Mouse (Mus musculus) myocyte (in vitro differentiated cells): ENCODE results near the gene Nox1.
"Not testable (repeated sequence)": the region's sequence is repeated elsewhere in the genome, so short reads cannot be mapped to it uniquely, and the experiment has no call there.

ENCODE experiments used
- E2F4 ChIP-seq: IDR thresholded peaks from one replicate; pipeline ENCODE4 v1.6.1; 2011; ENCODE audit warnings: mild to moderate bottlenecking, control low read depth, moderate library complexity; ENCODE audit not compliant: insufficient read depth
- MAX ChIP-seq: IDR thresholded peaks from one replicate; pipeline ENCODE4 v1.6.1; 2011; ENCODE audit warnings: low read depth, mild to moderate bottlenecking, control low read depth
- MYOG ChIP-seq, 3 experiments: IDR thresholded peaks; one replicate each; pipeline ENCODE4 v1.6.1; 2011; ENCODE audit warnings: control low read depth in 2 of 3, low read depth in 2 of 3, mild to moderate bottlenecking in 2 of 3; ENCODE audit not compliant: insufficient read length in 2 of 3, control insufficient read depth in 1 of 3, insufficient read depth in 1 of 3
- POLR2A ChIP-seq: IDR thresholded peaks from one replicate; pipeline ENCODE4 v1.6.1; 2011; ENCODE audit warnings: low read depth, mild to moderate bottlenecking, control low read depth, moderate library complexity; ENCODE audit not compliant: insufficient read length
- POLR2AphosphoS2 ChIP-seq: IDR thresholded peaks from one replicate; pipeline ENCODE4 v1.6.1; 2011; ENCODE audit warnings: low read depth, control low read depth; ENCODE audit not compliant: insufficient read length
- REST ChIP-seq: IDR thresholded peaks from one replicate; pipeline ENCODE4 v1.6.1; 2011; ENCODE audit warnings: mild to moderate bottlenecking, control low read depth, moderate library complexity; ENCODE audit not compliant: insufficient read depth, insufficient read length
- SRF ChIP-seq: IDR thresholded peaks from one replicate; pipeline ENCODE4 v1.6.1; 2011; ENCODE audit warnings: low read depth; ENCODE audit not compliant: control insufficient read depth, insufficient read length
- TCF12 ChIP-seq: IDR thresholded peaks from one replicate; pipeline ENCODE4 v1.6.1; 2011; ENCODE audit warnings: mild to moderate bottlenecking, control low read depth; ENCODE audit not compliant: poor library complexity, insufficient read depth, severe bottlenecking
- USF1 ChIP-seq: IDR thresholded peaks from one replicate; pipeline ENCODE4 v1.6.1; 2011; ENCODE audit warnings: low read depth, mild to moderate bottlenecking, control low read depth, moderate library complexity

DNA sequence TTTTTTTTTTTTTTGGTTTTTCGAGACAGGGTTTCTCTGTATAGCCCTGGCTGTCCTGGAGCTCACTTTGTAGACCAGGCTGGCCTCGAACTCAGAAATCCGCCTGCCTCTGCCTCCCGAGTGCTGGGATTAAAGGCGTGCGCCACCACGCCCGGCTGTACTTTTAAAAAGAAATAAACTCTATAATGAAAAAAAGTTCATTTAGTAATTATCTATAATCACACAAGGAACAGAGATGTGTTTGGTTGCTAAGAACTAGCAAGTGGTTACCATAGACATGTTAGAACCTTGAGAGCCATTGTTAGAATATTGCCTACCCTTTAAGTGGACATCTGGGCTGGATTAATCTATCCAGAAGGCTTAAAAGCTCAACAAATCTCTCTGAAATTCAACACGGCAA is 34.6 kb downstream of the Nox1 start, which contains the start of gene Arl13a:
- TF ChIP-seq MAX; POLR2A; TCF12; MYOG (IDR thresholded peaks at IDR 0.05; ENCODE audit: control insufficient read depth in 1 of 3, insufficient read depth in 1 of 3, insufficient read length in 2 of 3, low read depth in 2 of 3); REST; POLR2AphosphoS2; USF1; E2F4; SRF: not testable (repeated sequence)
